Mouse (Mus musculus): ENCODE measurements around the gene Sprr2a3. TPM values are rescaled to one million over a fixed set of nuclear protein-coding genes. Genes with fewer than 3 reads are reported as not detected.
"Not testable (repeated sequence)": the region's sequence is repeated elsewhere in the genome, so short reads cannot be mapped to it uniquely, and the experiment has no call there.

The Sprr2a3 gene
- polyA plus RNA-seq (2012; rRNA removed) = 210 and 226 TPM in 2 replicates

DNA sequence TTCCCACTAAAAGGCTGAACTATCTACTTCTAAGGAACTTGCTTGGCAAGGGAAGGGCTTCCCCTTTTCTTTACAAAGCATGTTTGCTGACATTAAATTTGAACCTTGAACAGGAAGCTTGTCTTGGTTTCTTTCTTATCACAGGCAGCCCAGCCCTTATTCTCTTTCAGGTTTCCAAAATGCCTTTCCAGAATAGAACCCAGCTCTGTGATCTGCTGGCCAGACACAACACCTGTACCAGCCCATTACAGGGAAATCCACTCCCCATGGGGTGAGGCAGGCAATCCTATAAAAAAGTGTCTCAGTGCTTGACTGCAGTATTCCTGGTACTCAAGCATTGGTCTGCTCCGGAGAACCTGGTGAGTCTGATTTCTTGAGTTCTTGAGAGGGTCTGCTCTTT is at the start of gene Sprr2a3:
Sprr2a3 (plus strand) TSS at position 317 of the 400 bp plus-strand sequence.
- not testable (repeated sequence) for DNase-seq (ENCODE audit: low read depth, low spot score)
- WGBS = 43% methylated on average over 1 of the region's 1 CpGs

DNA sequence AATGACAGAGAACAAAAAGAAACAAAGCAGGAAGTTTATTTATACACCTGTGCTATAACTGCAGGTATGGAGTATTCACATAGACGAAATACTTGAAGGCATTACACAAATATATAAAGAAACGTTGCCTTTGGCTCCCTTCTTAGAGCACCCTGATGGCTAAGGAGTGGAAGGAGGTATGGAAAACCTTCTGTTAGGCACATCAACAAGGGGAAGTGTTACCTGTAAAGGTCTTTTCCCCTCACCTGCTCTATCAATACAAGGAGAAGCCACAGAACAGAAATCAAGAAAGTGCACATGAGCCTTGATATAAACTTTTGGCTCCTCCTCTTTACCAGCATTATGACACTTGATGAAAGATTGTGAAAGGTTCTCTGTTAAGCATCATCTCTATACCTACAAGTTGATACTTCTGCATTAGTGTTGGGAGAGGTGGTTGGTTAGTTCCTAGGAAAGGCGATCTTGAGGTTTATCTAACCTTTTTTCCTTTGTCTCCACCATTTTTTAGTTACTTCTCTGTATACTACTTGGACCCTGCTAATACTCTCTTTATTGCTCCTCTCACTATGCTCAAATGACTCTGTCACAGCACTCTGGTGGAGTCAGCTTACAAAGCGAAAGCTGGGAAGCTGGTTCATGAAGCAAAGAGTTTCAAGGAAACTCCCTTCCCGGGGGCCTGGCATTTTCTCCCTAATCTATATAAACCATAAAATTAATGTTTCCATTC is 48.6 kb upstream of the Sprr2a3 start:
- no CpG with 5 or more reads among the region's 5 CpGs for WGBS
- not testable (repeated sequence) for DNase-seq (ENCODE audit: low read depth, low spot score)

DNA sequence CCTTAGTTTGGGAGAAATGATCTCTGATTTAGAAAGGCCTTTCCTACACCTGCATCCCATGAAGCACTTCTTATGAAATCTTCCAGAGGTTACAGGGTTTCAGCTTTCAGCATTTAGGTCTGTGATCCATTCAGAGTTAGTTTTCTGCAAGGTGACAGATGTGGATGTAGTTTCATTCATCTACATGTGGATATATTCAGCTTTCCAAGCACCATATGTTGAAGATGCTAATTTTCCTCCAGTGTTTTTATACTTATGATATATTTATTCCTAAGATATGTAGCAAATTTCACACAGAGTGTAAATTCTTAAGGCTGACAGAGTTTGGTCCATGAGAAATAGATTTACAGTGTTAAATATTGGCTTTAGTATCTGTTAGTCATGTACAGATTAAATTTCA is 46.5 kb upstream of the Sprr2a3 start:
- not testable (repeated sequence) for DNase-seq (ENCODE audit: low read depth, low spot score)

DNA sequence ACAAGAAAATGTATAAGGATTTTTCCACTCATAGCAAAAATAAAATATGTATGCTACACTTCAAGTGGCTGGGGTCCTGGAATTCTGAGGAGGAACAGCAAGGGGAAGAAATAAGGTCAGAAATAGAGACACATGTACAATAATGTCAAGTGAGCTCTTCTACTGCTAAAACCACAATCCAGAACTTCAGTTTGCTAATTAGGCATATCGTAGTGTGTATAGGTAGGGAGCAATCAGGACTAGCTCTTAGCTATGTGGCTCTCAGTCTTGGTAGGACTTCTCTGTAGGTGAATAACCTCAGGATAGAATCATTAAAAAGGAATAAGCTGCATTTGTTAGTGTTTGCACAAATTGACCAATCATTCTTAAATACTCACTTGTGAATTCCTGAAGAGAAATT is 46.0 kb upstream of the Sprr2a3 start:
- DNase-seq (ENCODE audit: low read depth, low spot score) = not testable (repeated sequence)
- WGBS = no CpG with 5 or more reads among the region's 1 CpGs

DNA sequence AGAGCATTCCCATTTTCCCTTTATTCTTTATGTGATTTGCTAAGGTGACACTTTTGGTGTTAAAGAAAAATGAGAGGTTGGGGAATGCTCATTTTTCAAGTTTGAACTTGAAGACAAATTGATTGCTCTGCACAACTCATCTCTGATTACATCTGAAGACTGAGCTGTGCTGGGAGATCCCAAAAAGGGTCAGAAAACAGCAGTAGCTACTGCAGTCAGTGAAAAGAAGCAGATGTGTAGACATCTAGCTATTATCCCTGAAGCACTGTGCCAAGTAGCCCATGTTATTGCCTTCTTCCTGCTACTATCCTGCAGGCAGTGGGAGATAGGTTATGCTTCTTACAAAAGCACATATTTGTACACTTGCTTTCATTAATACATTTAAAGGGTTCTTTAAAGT is 40.4 kb upstream of the Sprr2a3 start:
- not testable (repeated sequence) for DNase-seq (ENCODE audit: low read depth, low spot score)

DNA sequence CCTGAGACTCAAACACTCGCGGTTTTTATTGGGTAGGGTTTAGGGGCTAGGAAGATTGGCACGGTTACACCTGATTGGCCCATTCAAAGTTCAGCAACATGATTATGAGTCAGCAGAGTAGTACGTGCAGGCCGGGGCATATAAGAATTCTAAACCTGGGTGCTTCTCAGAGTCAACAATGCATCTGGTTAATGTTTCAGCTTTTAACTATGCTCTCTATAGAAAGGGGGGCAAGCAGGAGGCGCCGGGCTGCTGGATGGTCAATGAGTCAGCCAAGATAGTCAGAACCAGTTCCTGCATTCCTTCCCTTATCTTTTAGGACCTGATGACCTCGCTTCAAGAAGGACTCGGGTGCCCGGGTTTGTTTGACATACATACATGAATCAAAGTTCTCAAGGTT is 39.0 kb upstream of the Sprr2a3 start:
- no CpG with 5 or more reads among the region's 10 CpGs for WGBS
- not testable (repeated sequence) for DNase-seq (ENCODE audit: low read depth, low spot score)

DNA sequence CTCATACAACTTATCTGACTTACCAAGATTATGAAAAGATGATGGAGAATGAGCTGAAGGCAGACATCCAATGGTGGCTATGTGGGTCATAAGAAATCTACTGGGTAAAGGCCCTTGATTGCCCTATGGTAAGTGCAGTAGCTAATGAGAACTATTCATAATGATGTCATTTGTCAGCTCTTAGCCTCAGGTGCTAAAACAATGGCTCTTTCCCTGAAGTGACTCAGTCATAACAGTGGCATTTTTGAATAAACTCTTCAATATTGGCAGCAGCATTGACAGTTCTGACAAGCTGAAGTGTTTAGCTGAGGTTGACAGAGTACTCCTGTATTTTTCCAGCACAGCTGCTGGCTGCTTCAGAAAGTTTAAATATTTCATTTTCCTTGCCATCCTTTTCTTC is 36.7 kb upstream of the Sprr2a3 start:
- not testable (repeated sequence) for DNase-seq (ENCODE audit: low read depth, low spot score)

DNA sequence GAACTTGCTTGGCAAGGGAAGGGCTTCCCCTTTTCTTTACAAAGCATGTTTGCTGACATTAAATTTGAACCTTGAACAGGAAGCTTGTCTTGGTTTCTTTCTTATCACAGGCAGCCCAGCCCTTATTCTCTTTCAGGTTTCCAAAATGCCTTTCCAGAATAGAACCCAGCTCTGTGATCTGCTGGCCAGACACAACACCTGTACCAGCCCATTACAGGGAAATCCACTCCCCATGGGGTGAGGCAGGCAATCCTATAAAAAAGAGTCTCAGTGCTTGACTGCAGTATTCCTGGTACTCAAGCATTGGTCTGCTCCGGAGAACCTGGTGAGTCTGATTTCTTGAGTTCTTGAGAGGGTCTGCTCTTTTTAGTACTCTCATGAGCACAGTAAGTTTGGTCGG is 34.8 kb upstream of the Sprr2a3 start:
- not testable (repeated sequence) for DNase-seq (ENCODE audit: low read depth, low spot score)
- 51% methylated on average over 2 of the region's 2 CpGs for WGBS

DNA sequence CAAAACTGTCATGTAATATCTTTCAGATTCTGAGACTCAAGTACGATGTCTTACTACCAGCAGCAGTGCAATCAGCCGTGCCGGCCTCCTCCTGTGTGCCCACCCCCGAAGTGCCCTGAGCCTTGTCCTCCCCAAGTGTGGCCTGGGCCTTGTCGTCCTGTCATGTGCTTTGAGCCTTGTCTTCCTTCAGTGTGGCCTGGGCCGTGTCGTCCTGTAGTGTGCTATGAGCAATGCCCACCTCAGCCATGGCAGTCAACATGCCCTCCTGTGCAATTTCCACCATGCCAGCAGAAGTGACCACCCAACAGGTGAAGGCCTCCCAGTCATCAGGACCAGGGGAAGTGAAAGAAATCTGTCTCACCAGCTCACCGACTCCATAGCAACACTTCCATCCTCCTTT is 31.4 kb upstream of the Sprr2a3 start:
- not testable (repeated sequence) for DNase-seq (ENCODE audit: low read depth, low spot score)
- WGBS = no CpG with 5 or more reads among the region's 8 CpGs

DNA sequence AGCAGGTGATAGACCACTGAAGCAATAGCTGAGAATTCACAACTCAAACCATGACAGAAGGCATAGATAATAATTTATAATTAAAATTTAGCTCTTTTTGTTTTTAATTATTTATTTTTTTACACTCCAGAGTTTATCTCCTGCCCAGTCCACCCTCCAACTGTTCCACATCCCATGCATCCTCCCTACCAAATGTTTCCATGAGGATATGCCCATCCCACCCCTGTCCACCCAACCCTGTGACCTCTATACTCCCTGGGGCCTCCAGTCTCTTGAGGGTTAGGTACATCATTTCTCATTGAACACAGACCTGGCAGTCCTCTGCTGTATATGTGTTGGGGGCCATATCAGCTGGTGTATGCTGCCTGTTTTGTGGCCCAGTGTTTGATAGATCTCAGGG is 26.7 kb upstream of the Sprr2a3 start:
- DNase-seq (ENCODE audit: low read depth, low spot score) = not testable (repeated sequence)

DNA sequence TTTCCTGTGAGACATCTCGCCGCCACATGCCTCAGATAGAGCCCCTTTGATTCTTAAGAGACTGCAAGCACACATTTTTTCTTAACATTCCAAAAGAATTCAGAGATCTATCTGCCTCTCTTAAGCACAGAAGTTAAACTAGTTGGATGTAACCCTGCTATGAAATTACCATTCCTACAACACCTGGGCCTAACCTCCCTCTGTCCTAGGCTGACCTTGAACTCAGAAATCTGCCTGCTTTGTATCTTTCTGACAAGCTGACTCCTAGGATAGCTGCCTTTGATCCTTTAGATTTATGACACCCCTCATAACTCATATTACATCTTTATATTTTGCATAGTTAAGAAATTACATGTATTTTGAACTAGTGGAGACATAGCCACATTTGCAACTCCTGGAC is 21.8 kb upstream of the Sprr2a3 start:
- DNase-seq (ENCODE audit: low read depth, low spot score) = not testable (repeated sequence)
- no CpG with 5 or more reads among the region's 2 CpGs for WGBS

DNA sequence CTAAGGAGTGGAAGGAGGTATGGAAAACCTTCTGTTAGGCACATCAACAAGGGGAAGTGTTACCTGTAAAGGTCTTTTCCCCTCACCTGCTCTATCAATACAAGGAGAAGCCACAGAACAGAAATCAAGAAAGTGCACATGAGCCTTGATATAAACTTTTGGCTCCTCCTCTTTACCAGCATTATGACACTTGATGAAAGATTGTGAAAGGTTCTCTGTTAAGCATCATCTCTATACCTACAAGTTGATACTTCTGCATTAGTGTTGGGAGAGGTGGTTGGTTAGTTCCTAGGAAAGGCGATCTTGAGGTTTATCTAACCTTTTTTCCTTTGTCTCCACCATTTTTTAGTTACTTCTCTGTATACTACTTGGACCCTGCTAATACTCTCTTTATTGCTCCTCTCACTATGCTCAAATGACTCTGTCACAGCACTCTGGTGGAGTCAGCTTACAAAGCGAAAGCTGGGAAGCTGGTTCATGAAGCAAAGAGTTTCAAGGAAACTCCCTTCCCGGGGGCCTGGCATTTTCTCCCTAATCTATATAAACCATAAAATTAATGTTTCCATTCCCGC is 13.7 kb upstream of the Sprr2a3 start:
- no CpG with 5 or more reads among the region's 4 CpGs for WGBS
- DNase-seq (ENCODE audit: low read depth, low spot score) = not testable (repeated sequence)

DNA sequence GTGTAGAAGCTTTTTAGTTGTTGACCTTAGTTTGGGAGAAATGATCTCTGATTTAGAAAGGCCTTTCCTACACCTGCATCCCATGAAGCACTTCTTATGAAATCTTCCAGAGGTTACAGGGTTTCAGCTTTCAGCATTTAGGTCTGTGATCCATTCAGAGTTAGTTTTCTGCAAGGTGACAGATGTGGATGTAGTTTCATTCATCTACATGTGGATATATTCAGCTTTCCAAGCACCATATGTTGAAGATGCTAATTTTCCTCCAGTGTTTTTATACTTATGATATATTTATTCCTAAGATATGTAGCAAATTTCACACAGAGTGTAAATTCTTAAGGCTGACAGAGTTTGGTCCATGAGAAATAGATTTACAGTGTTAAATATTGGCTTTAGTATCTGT is 11.7 kb upstream of the Sprr2a3 start:
- not testable (repeated sequence) for DNase-seq (ENCODE audit: low read depth, low spot score)

DNA sequence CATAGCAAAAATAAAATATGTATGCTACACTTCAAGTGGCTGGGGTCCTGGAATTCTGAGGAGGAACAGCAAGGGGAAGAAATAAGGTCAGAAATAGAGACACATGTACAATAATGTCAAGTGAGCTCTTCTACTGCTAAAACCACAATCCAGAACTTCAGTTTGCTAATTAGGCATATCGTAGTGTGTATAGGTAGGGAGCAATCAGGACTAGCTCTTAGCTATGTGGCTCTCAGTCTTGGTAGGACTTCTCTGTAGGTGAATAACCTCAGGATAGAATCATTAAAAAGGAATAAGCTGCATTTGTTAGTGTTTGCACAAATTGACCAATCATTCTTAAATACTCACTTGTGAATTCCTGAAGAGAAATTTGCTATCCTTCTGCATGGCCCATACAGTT is 11.2 kb upstream of the Sprr2a3 start:
- no CpG with 5 or more reads among the region's 1 CpGs for WGBS
- not testable (repeated sequence) for DNase-seq (ENCODE audit: low read depth, low spot score)

DNA sequence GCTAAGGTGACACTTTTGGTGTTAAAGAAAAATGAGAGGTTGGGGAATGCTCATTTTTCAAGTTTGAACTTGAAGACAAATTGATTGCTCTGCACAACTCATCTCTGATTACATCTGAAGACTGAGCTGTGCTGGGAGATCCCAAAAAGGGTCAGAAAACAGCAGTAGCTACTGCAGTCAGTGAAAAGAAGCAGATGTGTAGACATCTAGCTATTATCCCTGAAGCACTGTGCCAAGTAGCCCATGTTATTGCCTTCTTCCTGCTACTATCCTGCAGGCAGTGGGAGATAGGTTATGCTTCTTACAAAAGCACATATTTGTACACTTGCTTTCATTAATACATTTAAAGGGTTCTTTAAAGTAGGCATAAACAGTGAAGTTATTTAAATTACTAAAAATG is 5.6 kb upstream of the Sprr2a3 start:
- DNase-seq (ENCODE audit: low read depth, low spot score) = not testable (repeated sequence)

DNA sequence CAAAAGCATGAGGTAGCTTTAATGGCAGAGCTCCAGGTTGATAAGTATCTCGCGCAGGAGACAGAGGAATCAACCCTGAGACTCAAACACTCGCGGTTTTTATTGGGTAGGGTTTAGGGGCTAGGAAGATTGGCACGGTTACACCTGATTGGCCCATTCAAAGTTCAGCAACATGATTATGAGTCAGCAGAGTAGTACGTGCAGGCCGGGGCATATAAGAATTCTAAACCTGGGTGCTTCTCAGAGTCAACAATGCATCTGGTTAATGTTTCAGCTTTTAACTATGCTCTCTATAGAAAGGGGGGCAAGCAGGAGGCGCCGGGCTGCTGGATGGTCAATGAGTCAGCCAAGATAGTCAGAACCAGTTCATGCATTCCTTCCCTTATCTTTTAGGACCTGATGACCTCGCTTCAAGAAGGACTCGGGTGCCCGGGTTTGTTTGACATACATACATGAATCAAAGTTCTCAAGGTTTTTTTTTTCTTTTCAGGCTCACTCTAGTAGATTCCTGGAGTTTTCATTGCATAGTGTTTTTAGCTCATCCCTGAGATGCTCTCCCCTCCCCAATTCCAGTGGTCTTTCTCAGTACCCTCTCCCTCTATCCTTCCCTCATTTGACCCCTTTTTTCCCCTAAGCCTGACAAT is 4.1 kb upstream of the Sprr2a3 start:
- DNase-seq (ENCODE audit: low read depth, low spot score) = peak; percentile 28
- WGBS = 26% methylated on average over 5 of the region's 12 CpGs

DNA sequence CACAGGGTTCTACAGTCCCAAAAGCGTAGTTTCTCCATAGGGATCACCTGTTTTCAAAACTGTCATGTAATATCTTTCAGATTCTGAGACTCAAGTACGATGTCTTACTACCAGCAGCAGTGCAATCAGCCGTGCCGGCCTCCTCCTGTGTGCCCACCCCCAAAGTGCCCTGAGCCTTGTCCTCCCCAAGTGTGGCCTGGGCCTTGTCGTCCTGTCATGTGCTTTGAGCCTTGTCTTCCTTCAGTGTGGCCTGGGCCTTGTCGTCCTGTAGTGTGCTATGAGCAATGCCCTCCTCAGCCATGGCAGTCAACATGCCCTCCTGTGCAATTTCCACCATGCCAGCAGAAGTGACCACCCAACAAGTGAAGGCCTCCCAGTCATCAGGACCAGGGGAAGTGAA is 3.3 kb downstream of the Sprr2a3 start:
- 90% methylated on average over 6 of the region's 6 CpGs for WGBS
- DNase-seq (ENCODE audit: low read depth, low spot score) = not testable (repeated sequence)

DNA sequence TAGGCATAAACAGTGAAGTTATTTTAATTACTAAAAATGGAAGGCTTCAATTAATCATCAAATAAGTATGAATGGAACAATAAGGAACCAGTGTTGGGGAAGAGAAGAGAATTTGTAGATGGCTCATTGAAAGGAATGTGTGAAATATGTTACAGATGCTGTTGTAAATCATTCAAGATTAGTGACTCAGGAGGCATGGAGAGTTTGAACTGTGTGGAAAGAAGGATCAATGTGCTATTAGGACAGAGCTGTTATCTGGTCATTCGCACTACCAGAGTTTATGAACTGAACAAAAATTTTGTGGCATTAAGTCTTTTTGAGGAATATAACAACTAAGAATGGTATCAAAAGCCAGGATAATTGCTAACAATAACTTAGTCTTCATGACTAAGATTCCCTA is 22.2 kb downstream of the Sprr2a3 start:
- DNase-seq (ENCODE audit: low read depth, low spot score) = no peak
- 89% methylated on average over 1 of the region's 1 CpGs for WGBS

DNA sequence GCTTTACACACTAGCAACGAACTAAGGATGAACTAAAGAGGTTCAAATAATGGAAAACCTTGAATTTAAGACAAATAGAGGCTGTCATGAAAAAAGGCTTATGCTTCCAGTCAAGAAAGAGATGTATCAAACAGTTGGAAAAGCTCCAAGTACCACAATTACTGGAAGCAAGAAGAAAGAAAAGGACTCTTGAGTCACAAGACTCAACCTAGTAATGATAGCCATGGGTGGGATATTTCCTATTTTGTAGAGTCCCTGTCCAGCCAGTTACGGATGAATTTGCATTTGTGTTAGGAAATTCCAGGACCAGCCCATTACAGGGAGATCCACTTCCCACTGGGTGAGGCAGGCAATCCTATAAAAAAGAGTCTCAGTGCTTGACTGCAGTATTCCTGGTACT is 31.1 kb downstream of the Sprr2a3 start, which contains the start of gene Sprr2b:
Sprr2b (plus strand) TSS at position 301 of the 400 bp plus-strand sequence.
- DNase-seq (ENCODE audit: low read depth, low spot score) = no peak
- WGBS = 69% methylated on average over 2 of the region's 2 CpGs

DNA sequence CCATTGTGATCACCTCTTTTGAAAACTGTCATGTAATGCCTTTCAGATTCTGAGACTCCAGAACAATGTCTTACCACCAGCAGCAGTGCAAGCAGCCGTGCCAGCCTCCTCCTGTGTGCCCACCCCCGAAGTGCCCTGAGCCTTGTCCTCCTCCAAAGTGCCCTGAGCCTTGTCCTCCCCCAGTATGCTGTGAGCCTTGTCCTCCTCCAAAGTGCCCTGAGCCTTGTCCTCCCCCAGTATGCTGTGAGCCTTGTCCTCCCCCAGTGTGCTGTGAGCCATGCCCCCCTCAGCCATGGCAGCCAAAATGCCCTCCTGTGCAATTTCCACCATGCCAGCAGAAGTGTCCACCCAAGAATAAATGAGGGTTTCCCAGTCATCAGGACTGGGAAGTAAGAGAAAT is 32.2 kb downstream of the Sprr2a3 start:
- WGBS = 77% methylated on average over 2 of the region's 2 CpGs

DNA sequence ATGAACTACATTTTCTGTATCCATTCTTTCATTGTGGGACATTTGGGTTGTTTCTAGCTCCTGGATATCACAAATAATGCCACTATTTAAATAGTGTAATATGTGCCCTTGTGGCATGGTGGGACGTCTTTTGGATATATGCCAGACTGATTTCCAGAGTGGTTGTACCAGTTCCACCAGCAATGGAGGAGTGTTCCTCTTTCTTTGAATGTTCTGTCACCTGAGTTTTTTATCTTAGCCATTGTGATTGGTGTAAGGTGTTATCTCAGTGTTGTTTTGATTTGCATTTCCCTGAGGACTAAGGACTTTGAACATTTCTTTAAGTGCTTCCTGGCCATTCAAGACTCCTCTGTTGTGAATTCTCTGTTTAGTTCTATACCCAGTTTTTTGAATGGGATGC is 51.1 kb downstream of the Sprr2a3 start:
- WGBS = 33% methylated on average over 1 of the region's 1 CpGs
- DNase-seq (ENCODE audit: low read depth, low spot score) = no peak

More for the DNA sequence above, 32.2 kb downstream of the Sprr2a3 start:
- DNase-seq (ENCODE audit: low read depth, low spot score) = no peak

All from large intestine, adult 2 months (tissue).